Mouse (Mus musculus) G1E (cell line): ENCODE measurements at regions not wholly inside any gene's neighbourhood (a gene's known extent, or its start where the extent isn't known, plus 50 kb on each side); places are given as distances from the start of the nearest gene placed in this dataset.

Experiments
- ATAC-seq: 2 replicates; pipeline ENCODE4 v1.8.0; 2016; ENCODE audit warnings: mild to moderate bottlenecking; ENCODE audit not compliant: insufficient number of reproducible peaks, poor library complexity, low FRiP score, severe bottlenecking; ENCODE audit errors: extremely low read depth
- DNase-seq: peaks from one replicate; pipeline ENCODE4 v3.0.0; 2012; ENCODE audit warnings: low spot score
- H3K27me3 ChIP-seq: 2 replicates; pipeline ENCODE4 v1.6.1; 2012; ENCODE audit warnings: mild to moderate bottlenecking, low read length, inconsistent platforms; ENCODE audit not compliant: insufficient read depth
- H3K36me3 ChIP-seq: replicated peaks from 2 replicates; pipeline ENCODE3; 2012; ENCODE audit warnings: mild to moderate bottlenecking, inconsistent platforms
- H3K4me1 ChIP-seq: 2 replicates; pipeline ENCODE4 v1.6.1; 2012; ENCODE audit warnings: low read depth, low read length, inconsistent platforms, mixed read lengths; ENCODE audit not compliant: insufficient read depth
- H3K4me3 ChIP-seq: 2 replicates; pipeline ENCODE4 v1.5.1; 2012; ENCODE audit warnings: low read depth, mild to moderate bottlenecking, inconsistent platforms, low read length, moderate library complexity, mixed read lengths
- H3K9me3 ChIP-seq: replicated peaks from 2 replicates; pipeline ENCODE4 v1.6.1; 2012; ENCODE audit warnings: inconsistent platforms
- CTCF ChIP-seq: IDR thresholded peaks from 2 replicates; pipeline ENCODE4 v1.5.1; 2012; ENCODE audit warnings: low read depth, low read length, inconsistent platforms, mixed read lengths
- GATA1 ChIP-seq: IDR thresholded peaks from 2 replicates; pipeline ENCODE4 v1.6.1; 2012; ENCODE audit warnings: borderline replicate concordance, low read length, inconsistent platforms, mixed read lengths
- GATA2 ChIP-seq: IDR thresholded peaks from 2 replicates; pipeline ENCODE4 v1.6.1; 2012; ENCODE audit warnings: low read depth, low read length, inconsistent platforms, borderline replicate concordance
- POLR2AphosphoS5 ChIP-seq: IDR thresholded peaks from 2 replicates; pipeline ENCODE4 v1.6.1; 2012; ENCODE audit warnings: low read depth, low read length, inconsistent platforms; ENCODE audit not compliant: insufficient replicate concordance
- TAL1 ChIP-seq: conservative IDR thresholded peaks from 2 replicates; pipeline ENCODE4 v1.6.1; 2012; ENCODE audit warnings: low read depth, low read length, inconsistent platforms, mixed read lengths

- Histone ChIP-seq H3K27me3 (no peaks in the 10 kb centered on the region), H3K4me3 (no peak overlapping the region), H3K36me3 (no peaks in the 10 kb centered on the region), H3K4me1 (no peaks in the 10 kb centered on the region), H3K9me3 (no peaks in the 10 kb centered on the region)
- no peak for TF ChIP-seq GATA1
- ATAC-seq (no peak), DNase-seq (no peak)
Measured at GRCm38 (mm10) chr10:17260615-17261014, 462.4 kb upstream of the Cited2 start.

- H3K4me1 ChIP-seq = no peaks in the 10 kb centered on the region
- no peaks in the 10 kb centered on the region for H3K36me3 ChIP-seq
- DNase-seq = no peak
- ATAC-seq = no peak
- no peak overlapping the region for H3K4me3 ChIP-seq
- H3K9me3 ChIP-seq = no peaks in the 10 kb centered on the region
- H3K27me3 ChIP-seq = no peaks in the 10 kb centered on the region
- TF ChIP-seq POLR2AphosphoS5 (no peak), GATA2 (no peak), GATA1 (no peak), TAL1 (no peak), CTCF (no peak)
Measured at GRCm38 (mm10) chr10:17261192-17261824, 461.7 kb upstream of the Cited2 start.

- Histone ChIP-seq H3K4me3 (no peak overlapping the region), H3K9me3 (no peaks in the 10 kb centered on the region), H3K4me1 (no peaks in the 10 kb centered on the region), H3K27me3 (no peaks in the 10 kb centered on the region), H3K36me3 (no peaks in the 10 kb centered on the region)
- no peak for TF ChIP-seq GATA2
- no peak for TF ChIP-seq CTCF
- no peak for TF ChIP-seq GATA1
- no peak for TF ChIP-seq TAL1
- no peak for TF ChIP-seq POLR2AphosphoS5
- no peak for DNase-seq
- no peak for ATAC-seq
Measured at GRCm38 (mm10) chr10:17261825-17262205, 461.2 kb upstream of the Cited2 start.

- DNase-seq = no peak
- no peaks in the 10 kb centered on the region for H3K4me1 ChIP-seq
- no peaks in the 10 kb centered on the region for H3K36me3 ChIP-seq
- H3K9me3 ChIP-seq = no peaks in the 10 kb centered on the region
- H3K27me3 ChIP-seq = peaks cover 5% of the 10 kb centered on the region; the same call in 1 of the 2 replicates
- ATAC-seq = no peak
- no peak overlapping the region for H3K4me3 ChIP-seq
- TF ChIP-seq GATA2 (no peak), POLR2AphosphoS5 (no peak), CTCF (no peak), GATA1 (no peak), TAL1 (no peak)
Measured at GRCm38 (mm10) chr10:17272646-17273045, 450.4 kb upstream of the Cited2 start.

- no peak overlapping the region for H3K4me3 ChIP-seq
- peaks cover 5% of the 10 kb centered on the region; the same call in 1 of the 2 replicates for H3K27me3 ChIP-seq
- TF ChIP-seq TAL1 = no peak
- TF ChIP-seq GATA2 = no peak
- TF ChIP-seq CTCF = no peak
- no peak for TF ChIP-seq GATA1
- no peak for TF ChIP-seq POLR2AphosphoS5
- no peaks in the 10 kb centered on the region for H3K4me1 ChIP-seq
- ATAC-seq = no peak
- DNase-seq = no peak
- no peaks in the 10 kb centered on the region for H3K36me3 ChIP-seq
- H3K9me3 ChIP-seq = no peaks in the 10 kb centered on the region
Measured at GRCm38 (mm10) chr10:17273855-17274254, 449.2 kb upstream of the Cited2 start.

GRCm38 (mm10) chr10:17275214-17275613, 447.8 kb upstream of the Cited2 start:
- ATAC-seq (no peak), DNase-seq (no peak)
- Histone ChIP-seq H3K4me1 (no peaks in the 10 kb centered on the region), H3K36me3 (no peaks in the 10 kb centered on the region), H3K27me3 (peaks cover 5% of the 10 kb centered on the region; the same call in 1 of the 2 replicates), H3K9me3 (no peaks in the 10 kb centered on the region), H3K4me3 (no peak overlapping the region)
- TF ChIP-seq TAL1 (no peak), GATA2 (no peak), CTCF (no peak), GATA1 (no peak), POLR2AphosphoS5 (no peak)
